Mouse (Mus musculus) left cerebral cortex, postnatal 10 days (tissue): ENCODE results near the gene Orm3. TPM values are rescaled to one million over a fixed set of nuclear protein-coding genes. Genes with fewer than 3 reads are reported as not detected.

ENCODE experiments used
- DNase-seq, 2 experiments: peaks; one replicate each; pipeline ENCODE4 v3.0.0; 2021 to 2022; ENCODE audit warnings: low spot score in 2 of 2, mixed read lengths in 1 of 2; ENCODE audit errors: extremely low spot score in 1 of 2
- intact Hi-C: fragments of 180-260 bp; cut with DNase I; formaldehyde crosslinking; loops from one replicate; pipeline ENCODE4 v1.15.1; 2025
- total RNA-seq, 2 experiments: library from RNA; stranded (reverse); gene quantifications; 2 replicates each; pipeline ENCODE4 v1.2.3; 2021

The Orm3 gene
- total RNA-seq, 2 experiments from 2014 or later: not detected

GRCm38 (mm10) chr4:63356981-63357570 lies 1.1 kb downstream of the Orm3 start:
- peak in 1 of 2 experiments; percentile 13 for DNase-seq
- intact Hi-C loops: no loop called here

DNA sequence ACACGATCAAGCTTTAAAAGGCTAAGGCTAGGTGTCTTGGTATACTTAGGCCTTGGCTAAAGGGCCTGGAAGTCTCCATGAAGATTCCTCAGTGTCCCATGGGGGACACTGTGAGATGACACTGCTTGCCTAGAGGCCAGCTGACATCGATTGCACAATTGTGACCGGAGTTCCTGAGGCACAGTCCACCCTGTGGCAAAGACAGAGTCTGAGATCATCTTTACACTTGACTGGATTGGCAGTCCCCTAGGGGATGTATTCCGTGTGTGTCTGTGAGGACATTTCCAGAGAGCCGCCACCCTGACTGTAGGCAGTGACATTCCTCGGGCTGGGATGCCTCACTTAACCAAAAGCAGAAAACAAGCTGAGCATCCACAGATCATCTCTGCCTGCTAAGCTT lies 3.9 kb downstream of the Orm3 start:
- intact Hi-C loops: no loop called here
- DNase-seq: no peak

- intact Hi-C loops: no loop called here
- no peak for DNase-seq
Observed at GRCm38 (mm10) chr4:63362150-63362549, 6.2 kb downstream of the Orm3 start, which contains the start of gene Orm2. TSS of gene Orm2 (plus strand) at chr4:63362449.

GRCm38 (mm10) chr4:63368577-63368976 lies 12.6 kb downstream of the Orm3 start:
- peak; percentile 85 to 86 for DNase-seq
- intact Hi-C loops: loop anchor here (1.0 kb wide), 1 partner anchor 40 kb away; no protein-coding TSS in a partner anchor

DNA sequence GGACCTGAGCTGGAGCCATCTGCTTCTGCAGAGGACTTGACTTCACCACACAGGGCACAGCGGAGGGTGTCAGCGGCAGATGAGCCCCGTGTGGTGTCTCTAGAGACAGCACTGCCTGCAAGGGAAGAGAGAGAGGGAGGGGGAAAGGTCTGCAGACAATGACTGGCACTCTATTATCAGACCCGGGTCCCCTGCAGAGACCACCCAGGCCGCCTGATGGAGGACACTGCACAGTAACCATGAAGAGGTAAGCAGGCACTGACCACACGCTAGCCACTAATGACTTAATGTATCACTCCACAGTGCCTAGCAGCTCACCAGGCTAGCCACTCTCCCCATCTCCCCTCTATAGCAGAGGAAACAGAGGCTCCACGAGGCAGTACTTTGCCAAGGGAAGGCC lies 14.9 kb downstream of the Orm3 start:
- intact Hi-C loops: no loop called here
- no peak for DNase-seq

DNA sequence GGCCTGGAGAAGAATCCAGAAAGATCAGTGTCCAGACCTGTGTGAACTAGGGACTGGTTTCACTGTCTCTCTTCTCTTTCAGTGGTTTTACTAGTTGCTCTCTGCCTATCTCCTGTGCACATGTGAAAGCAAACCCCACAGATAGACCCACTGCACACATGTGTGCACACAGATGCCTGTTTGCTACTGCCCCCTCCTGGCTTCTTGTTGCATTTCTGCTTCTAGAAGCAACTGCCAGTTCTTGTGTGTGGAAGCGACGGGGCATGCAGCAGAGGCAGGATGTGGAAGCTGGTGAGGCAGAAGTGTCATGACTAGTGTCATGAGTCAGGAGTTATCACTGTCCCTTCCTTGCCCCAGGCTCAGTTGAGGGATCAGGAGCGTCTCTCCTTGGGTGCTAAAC lies 15.9 kb downstream of the Orm3 start:
- DNase-seq: no peak
- intact Hi-C loops: no loop called here

GRCm38 (mm10) chr4:63373404-63373803 lies 17.4 kb downstream of the Orm3 start:
- DNase-seq: no peak
- intact Hi-C loops: no loop called here

DNA sequence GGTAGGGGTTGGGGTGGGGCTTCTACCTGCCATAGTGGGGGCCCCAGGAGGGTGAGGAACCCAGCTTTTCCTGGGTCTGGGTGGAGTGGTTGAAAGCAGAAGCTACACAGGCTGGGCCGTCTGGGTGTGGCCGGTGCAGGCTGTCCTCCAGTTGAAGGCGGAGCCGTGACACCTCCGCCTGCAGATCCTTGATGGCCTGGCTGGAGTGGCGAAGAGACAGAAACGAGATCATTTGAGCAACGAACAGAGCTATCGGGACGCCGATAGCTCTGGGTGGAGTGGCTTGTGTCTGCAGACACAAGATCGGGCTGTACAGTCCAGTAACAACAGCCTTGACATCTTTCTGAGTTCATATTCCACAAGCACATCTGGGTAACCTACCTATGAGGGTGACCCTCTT lies 18.4 kb downstream of the Orm3 start:
- no peak for DNase-seq
- intact Hi-C loops: no loop called here

DNA sequence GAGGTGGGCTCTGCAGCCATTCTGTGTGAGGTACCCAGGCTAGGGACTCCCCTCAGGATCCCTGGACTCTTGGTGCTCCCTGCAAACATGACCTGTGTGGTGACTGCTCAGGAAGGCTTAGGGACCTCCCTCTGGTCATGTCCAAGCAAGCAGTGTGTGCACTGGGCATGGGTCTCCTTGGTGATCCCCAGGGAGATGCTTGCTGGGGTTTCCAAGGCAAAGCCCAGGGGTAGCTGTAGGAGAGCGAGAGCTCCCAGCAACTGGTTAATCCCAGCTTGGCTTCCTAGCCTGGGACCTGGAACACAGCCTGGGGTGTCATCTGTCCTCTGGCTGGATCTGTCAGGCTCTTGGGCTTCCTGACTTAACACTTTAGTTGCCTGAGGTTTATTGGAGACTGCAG lies 19.4 kb downstream of the Orm3 start:
- intact Hi-C loops: no loop called here
- peak in 1 of 2 experiments; percentile 41 for DNase-seq

DNA sequence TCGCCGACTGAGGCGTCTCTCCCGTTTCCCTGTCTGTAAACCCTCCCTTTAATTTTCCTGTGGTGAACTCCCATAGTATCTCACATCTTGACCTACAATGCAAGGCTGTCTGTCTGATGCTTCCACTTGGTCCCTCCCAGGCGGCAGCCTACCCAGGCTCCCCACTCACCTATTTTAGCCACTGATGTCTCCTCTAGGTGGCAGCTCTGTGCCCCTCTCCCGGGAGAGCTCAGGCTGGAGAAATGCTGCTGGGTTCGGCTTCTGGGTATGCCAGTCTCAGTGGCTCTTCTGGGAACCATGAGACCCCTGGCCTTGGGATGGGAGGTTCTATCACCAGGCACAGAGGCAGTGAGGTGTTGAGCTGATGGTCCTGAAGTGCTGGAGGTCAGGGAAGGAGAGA lies 21.5 kb downstream of the Orm3 start:
- intact Hi-C loops: no loop called here
- no peak for DNase-seq

DNA sequence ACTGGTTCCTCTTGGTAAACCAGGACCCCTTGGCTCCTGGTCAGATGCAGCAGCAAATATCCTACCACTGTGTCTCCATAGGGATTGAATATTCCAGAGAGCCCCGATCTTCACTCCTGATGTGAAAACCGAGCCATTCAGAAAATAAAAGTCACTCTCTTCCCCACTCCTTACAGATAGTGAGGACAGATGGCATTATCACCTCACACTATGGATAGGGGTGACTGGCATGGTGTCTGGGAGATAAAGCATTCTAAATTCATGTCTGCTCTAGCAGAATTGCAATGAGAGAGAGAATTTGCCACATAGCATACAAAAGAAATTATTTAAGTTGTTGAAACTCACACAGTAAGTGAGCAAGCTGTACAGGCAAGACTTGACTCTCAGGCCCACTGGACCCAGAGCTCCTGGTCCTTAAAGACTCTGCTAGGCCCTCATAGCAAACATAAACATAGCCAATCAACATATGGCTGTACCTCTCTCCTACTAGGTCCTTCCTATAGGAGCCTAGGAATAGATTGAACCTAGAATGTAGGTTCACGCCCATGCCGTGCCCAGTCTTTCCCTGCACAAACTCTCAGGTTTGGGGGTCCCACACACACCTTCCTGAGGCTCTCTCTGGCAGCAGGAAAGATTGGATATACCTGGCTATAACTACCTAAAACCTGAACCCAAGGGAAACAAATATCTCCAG lies 26.9 kb downstream of the Orm3 start:
- intact Hi-C loops: no loop called here
- DNase-seq: no peak

DNA sequence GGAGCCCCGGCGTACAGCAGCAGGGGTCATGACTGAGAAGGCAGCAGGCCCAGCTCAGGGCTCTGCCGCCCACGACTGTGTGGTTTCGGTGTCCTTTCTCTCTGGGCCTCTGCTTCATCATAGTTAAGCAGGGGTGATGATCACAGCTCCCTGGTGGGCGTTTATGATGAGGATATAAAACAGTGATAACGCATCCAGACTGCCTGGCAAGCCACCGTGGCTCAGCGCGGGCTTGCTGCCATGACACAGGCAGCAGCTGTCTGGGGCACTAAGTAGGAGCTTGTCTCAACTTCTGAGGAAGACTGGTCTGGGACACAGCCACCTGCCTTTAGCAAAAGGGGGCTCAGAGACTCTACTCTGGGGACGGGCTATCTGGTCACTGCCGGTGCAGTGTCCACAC lies 27.5 kb downstream of the Orm3 start:
- intact Hi-C loops: no loop called here
- no peak for DNase-seq

GRCm38 (mm10) chr4:63384262-63384661 lies 28.3 kb downstream of the Orm3 start:
- intact Hi-C loops: no loop called here
- no peak for DNase-seq

- intact Hi-C loops: no loop called here
- DNase-seq: no peak
Observed at GRCm38 (mm10) chr4:63385253-63385652, 29.3 kb downstream of the Orm3 start.

DNA sequence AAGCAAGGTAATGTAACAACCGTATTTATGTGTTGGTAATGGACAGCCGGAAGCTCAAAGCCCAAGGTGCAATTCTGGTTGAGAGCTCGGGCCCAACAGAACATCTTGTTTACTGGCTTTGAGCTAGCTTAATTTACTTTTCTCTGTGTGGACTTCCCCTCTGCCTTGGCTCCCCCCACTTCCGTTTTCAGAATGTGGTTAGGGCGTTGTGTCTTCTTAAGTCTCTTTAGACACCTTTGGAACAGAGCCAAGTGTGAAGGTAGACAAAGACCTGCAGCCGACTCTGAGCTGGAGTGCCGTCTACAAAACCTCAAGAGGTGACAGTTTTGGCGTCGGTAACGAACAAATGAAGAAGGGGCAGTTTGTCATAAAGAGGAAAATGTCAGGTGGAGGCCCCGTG lies 29.8 kb downstream of the Orm3 start:
- intact Hi-C loops: no loop called here

DNA sequence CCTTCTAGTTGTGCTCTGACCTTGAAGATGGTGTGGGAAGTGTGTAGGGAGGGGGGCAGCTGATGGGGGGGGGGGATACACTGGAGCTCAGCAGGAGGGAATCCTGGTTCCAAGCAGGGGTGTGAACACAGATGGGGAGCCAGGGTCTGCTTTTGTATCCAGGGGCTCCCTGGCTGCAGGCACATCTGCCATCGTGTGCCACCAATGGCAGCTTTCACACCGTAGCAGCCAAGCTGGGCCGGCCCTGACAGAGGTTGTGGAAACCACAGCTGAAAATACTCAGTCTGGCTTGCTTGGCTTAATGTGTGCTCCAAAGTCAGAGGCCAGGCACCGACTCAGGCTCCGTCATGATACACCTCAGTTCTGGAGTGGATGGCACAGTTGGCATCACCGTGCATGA lies 32.1 kb downstream of the Orm3 start:
- no peak for DNase-seq
- intact Hi-C loops: no loop called here

More for the DNA sequence above, 29.8 kb downstream of the Orm3 start:
- DNase-seq: no peak

DNA sequence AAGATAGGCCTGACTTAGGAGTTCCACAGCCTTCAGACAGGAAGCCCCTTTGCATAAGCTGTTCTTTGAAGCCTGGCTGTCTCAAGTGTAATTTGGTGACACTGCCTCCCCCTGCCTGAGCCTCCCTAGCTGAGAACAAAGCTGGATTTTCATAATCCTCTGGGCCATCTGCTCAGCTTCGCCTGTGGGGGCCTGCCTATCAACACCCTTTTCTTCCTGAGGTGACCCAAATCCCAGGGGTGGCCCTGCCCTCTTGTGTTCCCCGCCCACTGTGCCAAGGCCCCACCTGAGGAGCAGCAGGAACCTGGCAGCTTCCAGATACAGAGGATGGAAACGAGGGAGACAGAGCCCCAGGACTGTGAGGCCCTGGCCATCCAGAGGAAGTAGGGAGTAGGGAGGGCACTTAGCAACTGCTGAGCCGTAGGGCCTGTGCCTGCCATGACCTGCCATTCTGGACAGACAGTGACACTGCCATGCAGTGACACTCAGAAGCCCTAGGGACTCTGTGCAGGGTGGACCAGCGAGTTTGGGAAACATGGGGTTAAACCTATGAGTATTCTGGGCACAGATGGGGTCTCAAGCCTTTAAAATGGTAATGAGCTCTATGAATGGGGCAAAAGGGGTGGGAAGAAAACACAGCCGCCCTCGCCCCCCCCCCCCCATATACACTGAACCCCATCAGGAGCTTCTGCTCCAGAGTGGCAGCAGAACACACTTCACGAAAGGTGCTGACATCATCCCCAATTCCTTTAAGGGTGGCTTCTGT lies 33.3 kb downstream of the Orm3 start:
- DNase-seq: no peak
- intact Hi-C loops: no loop called here

GRCm38 (mm10) chr4:63389887-63390528 lies 34.0 kb downstream of the Orm3 start:
- intact Hi-C loops: no loop called here
- DNase-seq: no peak

DNA sequence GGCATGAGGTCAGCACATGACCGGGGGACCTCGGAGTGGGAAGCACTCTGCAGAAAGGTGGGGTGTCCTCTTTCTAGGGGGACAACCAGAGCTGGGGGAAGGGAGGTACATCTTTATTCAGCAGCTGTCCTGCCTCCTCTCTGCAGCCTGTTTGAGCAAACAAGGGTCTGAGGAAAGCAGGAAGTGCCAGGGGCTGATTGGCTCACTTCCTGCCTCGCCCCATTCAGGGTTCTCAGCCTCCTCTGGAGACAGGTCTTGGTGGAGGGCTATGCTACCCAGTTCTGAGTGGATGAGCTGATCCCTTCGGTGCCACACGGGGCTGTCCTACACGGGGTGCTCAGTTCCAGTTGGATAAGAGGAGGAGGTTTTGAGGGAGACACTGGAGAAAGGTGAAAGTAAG lies 35.4 kb downstream of the Orm3 start:
- no peak for DNase-seq
- intact Hi-C loops: no loop called here
